Mouse (Mus musculus) embryonic facial prominence, embryonic 13.5 days (tissue): ENCODE results near the gene a. TPM values are rescaled to one million over a fixed set of nuclear protein-coding genes. Genes with fewer than 3 reads are reported as not detected.

Experiments used
- ATAC-seq: fragments of 200-750 bp; cut with Nextera tagmentation; 2 replicates; pipeline ENCODE4 v1.8.0; 2017; ENCODE audit warnings: low read depth; ENCODE audit not compliant: insufficient number of reproducible peaks, insufficient read depth, low FRiP score, low TSS enrichment
- H3K27ac ChIP-seq: fragments of 300-500 bp; sonication (generic); 2 replicates; pipeline ENCODE4 v1.5.1; 2015; ENCODE audit warnings: moderate library complexity, mild to moderate bottlenecking, inconsistent platforms
- H3K27me3 ChIP-seq: fragments of 300-500 bp; sonication (generic); 2 replicates; pipeline ENCODE4 v1.6.1; 2015; ENCODE audit warnings: mild to moderate bottlenecking, inconsistent platforms
- H3K36me3 ChIP-seq: fragments of 300-500 bp; sonication (generic); 2 replicates; pipeline ENCODE4 v1.6.1; 2015; ENCODE audit warnings: mild to moderate bottlenecking, inconsistent platforms
- H3K4me1 ChIP-seq: fragments of 300-500 bp; sonication (generic); 2 replicates; pipeline ENCODE4 v1.6.1; 2015; ENCODE audit warnings: inconsistent platforms
- H3K4me2 ChIP-seq: fragments of 300-500 bp; sonication (generic); 2 replicates; pipeline ENCODE4 v1.6.1; 2015; ENCODE audit warnings: moderate library complexity, mild to moderate bottlenecking, inconsistent platforms
- H3K4me3 ChIP-seq: fragments of 300-500 bp; sonication (generic); 2 replicates; pipeline ENCODE4 v1.5.1; 2015; ENCODE audit warnings: mild to moderate bottlenecking, inconsistent platforms
- H3K9ac ChIP-seq: fragments of 300-500 bp; sonication (generic); 2 replicates; pipeline ENCODE4 v1.6.1; 2015; ENCODE audit warnings: mild to moderate bottlenecking, inconsistent platforms
- H3K9me3 ChIP-seq: fragments of 300-500 bp; sonication (generic); 2 replicates; pipeline ENCODE4 v1.6.1; 2016; ENCODE audit warnings: inconsistent platforms
- WGBS: fragments of 180-500 bp; shearing (Covaris S2); methylation state at CpG from one replicate; pipeline ENCODE4 v1.1.7; 2015; ENCODE audit warnings: mixed read lengths; 5-methylcytosine and 5-hydroxymethylcytosine counted together
- polyA plus RNA-seq: library from polyadenylated mRNA; unstranded; fragments of >200 nt; fragmentation: Nextera tagmentation; extraction: Ambion mirVana; gene quantifications from 2 replicates; pipeline ENCODE4 v1.2.1, GENCODE M21; 2015

a gene
- polyA plus RNA-seq, 1 experiment from 2014 or later = 23.5 TPM

DNA sequence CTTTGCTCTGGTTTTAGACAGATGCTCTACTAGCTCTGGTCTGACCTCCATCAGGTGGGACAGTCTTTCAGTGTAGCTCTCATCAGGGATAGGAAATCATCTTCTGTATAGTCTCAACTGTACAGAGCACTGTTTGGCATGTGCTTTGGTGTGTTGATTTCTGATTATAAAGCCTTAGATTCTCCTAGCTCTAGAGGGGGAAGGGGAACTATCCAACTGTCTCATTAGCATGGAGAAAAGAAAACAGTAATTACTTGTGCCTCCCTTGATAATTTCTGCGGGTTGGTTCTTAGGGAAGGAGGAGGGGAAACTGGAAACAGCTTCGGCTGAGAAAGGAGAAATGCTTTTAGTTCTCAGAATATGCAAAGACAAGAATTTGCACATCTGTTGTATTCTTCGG lies 25.9 kb downstream of the a start:
- H3K27ac ChIP-seq = no peak overlapping the region
- ATAC-seq = no peak

DNA sequence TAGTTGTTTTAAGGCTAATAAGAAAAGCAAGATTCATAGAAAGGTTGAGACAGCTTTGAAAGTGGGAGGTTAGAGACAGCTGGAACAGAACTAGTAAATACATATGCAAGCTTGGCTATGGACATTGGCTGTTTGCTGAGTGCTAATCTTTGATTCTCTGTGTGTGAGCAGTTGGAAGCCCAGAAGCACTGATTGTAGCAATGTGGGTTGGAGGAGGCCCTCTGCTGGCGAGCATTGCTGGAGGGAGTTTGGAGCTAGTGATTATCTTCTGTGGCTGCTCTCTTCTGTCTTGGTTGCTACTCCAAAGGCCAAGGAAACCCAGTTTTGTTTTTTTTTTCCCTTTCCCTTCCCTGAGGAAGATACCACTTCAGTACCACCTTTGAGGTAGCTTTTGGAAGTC lies 26.6 kb downstream of the a start:
- Histone ChIP-seq H3K27ac (no peak overlapping the region), H3K4me1 (peaks cover 30% of the 10 kb centered on the region), H3K4me2 (no peak overlapping the region), H3K36me3 (0 out of 2 replicates have a peak, but pooled peaks cover 4% of the 10 kb centered on the region), H3K4me3 (no peak overlapping the region), H3K9ac (no peak overlapping the region), H3K9me3 (no peaks in the 10 kb centered on the region), H3K27me3 (no peaks in the 10 kb centered on the region)
- 35% methylated on average over 1 of the region's 1 CpGs for whole genome bisulfite sequencing
- ATAC-seq = no peak

More for the DNA sequence above, 25.9 kb downstream of the a start:
- Histone ChIP-seq H3K4me1 (peaks cover 34% of the 10 kb centered on the region), H3K36me3 (0 out of 2 replicates have a peak, but pooled peaks cover 4% of the 10 kb centered on the region), H3K4me2 (no peak overlapping the region), H3K4me3 (no peak overlapping the region), H3K9ac (no peak overlapping the region), H3K9me3 (no peaks in the 10 kb centered on the region), H3K27me3 (no peaks in the 10 kb centered on the region)
- WGBS = 15% methylated on average over 3 of the region's 3 CpGs

DNA sequence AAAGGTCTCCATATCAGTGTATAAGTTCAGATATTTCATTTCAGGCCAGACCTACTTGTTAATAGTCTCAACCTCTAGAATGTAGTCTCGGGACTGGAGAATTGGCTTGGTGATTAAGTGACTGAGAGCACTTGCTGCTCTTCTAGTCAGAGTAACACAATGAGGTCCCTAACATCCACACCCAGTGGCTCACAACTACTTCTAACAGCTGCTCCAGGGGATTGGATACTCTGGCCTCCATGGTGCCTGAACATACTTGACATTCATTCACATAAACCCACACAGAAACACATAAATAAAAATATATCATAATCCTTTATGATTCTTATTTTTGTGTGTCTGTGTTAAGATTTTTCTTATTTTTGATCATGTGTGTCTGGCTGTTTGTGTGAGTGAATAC lies 27.4 kb downstream of the a start:
- Histone ChIP-seq H3K9me3 (no peaks in the 10 kb centered on the region), H3K27ac (no peak overlapping the region), H3K4me1 (peaks cover 30% of the 10 kb centered on the region), H3K9ac (no peak overlapping the region), H3K36me3 (0 out of 2 replicates have a peak, but pooled peaks cover 4% of the 10 kb centered on the region), H3K27me3 (no peaks in the 10 kb centered on the region), H3K4me2 (no peak overlapping the region), H3K4me3 (no peak overlapping the region)
- 76% methylated on average over 1 of the region's 1 CpGs for WGBS
- no peak for ATAC-seq

DNA sequence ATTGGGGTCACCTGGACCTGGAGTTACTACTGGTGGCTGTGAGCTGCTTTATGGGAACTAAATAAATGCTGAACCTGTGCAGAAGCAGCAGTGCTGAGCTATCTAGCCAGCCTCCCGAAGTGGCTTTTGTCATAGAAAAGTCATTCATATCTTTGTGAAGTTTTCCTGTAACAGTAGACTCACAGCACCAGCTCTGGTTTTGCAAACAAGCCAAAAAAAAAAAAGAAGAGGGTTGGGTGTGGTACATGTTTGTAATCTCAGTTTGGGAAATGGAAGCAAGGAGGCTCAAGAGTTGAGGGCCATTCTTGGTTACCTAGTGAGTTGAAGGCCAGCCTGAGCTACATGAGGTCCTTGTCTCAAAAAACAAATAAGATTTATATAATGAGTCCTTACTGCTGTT lies 29.1 kb downstream of the a start:
- Histone ChIP-seq H3K27me3 (no peaks in the 10 kb centered on the region), H3K27ac (no peak overlapping the region), H3K36me3 (0 out of 2 replicates have a peak, but pooled peaks cover 4% of the 10 kb centered on the region), H3K9ac (no peak overlapping the region), H3K4me2 (no peak overlapping the region), H3K4me3 (no peak overlapping the region), H3K4me1 (peaks cover 32% of the 10 kb centered on the region), H3K9me3 (no peaks in the 10 kb centered on the region)
- WGBS = 77% methylated on average over 1 of the region's 1 CpGs
- ATAC-seq = no peak

DNA sequence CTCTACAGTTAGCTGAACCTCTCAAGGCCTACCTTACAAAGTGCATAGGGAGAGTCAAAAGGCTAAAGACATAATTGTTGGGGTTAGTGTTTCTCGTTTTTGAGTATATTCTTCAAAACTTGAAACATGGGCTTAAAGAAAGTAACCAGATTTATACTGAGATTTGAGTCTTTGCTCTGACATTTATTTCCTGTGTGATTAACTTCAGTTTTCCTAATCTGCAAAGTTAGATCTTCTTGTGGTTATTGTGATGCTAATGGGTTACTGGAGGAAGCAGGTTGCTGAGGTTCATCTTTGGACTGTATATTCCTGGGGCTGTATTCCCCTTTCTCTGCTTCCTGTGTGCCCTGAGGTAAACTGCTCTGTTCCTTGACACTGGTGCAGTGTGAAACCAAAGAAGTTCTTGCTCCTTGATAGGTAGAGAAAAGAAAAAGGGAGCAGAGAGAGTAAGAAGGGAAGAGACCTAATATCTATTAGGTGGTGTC lies 34.9 kb downstream of the a start:
- WGBS = 62% methylated on average over 1 of the region's 1 CpGs
- no peak for ATAC-seq
- Histone ChIP-seq H3K4me2 (no peak overlapping the region), H3K27ac (no peak overlapping the region), H3K27me3 (no peaks in the 10 kb centered on the region), H3K4me3 (no peak overlapping the region), H3K36me3 (0 out of 2 replicates have a peak, but pooled peaks cover 4% of the 10 kb centered on the region), H3K9ac (no peak overlapping the region), H3K9me3 (no peaks in the 10 kb centered on the region), H3K4me1 (peaks cover 11% of the 10 kb centered on the region)

DNA sequence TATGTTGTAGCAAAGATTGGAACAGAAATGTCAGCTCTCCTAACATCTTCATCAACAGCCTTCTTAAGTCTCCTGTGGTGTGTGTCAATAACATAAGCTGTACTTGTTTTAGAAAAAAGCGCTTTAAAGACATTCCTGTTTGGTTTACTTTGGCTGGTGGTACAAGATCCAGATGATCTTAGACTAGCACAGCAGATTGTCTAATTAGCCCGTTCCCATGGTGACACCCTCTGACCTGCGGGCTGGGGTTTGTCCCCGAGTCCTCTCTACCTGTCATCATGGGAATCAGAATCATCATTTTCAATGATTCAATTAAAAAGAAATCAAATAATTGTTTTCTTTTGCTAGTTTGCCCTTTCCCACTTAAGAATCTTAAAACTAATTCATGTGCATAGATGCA lies 36.3 kb downstream of the a start:
- no peaks in the 10 kb centered on the region for H3K27me3 ChIP-seq
- no peak overlapping the region for H3K4me2 ChIP-seq
- H3K9me3 ChIP-seq = no peaks in the 10 kb centered on the region
- no peak overlapping the region for H3K27ac ChIP-seq
- no peak overlapping the region for H3K4me3 ChIP-seq
- no peak overlapping the region for H3K9ac ChIP-seq
- 70% methylated on average over 4 of the region's 4 CpGs for WGBS
- peaks cover 11% of the 10 kb centered on the region for H3K4me1 ChIP-seq
- ATAC-seq = no peak
- no peaks in the 10 kb centered on the region for H3K36me3 ChIP-seq

DNA sequence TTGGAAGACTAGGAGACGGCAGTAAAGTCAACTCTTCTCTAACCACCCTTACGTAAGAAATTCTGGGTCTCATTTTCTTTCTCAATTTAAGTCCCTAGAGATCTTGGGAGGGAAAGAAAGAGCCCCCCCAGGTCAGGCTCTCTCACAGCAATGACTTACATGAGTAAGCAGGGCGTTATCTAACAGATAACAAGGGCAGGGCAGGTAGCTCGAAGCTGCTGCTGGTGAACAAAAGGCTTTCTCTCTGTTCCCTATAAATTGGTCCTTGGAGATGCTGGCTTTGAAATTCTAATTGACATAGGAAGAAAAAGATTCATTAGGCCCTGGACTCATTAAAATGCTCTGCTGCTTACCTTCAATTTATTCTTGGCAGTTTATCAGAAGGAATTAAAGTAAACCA lies 41.3 kb downstream of the a start:
- H3K9me3 ChIP-seq = 0 out of 2 replicates have a peak, but pooled peaks cover 3% of the 10 kb centered on the region
- no peak for ATAC-seq
- WGBS = 79% methylated on average over 4 of the region's 4 CpGs

DNA sequence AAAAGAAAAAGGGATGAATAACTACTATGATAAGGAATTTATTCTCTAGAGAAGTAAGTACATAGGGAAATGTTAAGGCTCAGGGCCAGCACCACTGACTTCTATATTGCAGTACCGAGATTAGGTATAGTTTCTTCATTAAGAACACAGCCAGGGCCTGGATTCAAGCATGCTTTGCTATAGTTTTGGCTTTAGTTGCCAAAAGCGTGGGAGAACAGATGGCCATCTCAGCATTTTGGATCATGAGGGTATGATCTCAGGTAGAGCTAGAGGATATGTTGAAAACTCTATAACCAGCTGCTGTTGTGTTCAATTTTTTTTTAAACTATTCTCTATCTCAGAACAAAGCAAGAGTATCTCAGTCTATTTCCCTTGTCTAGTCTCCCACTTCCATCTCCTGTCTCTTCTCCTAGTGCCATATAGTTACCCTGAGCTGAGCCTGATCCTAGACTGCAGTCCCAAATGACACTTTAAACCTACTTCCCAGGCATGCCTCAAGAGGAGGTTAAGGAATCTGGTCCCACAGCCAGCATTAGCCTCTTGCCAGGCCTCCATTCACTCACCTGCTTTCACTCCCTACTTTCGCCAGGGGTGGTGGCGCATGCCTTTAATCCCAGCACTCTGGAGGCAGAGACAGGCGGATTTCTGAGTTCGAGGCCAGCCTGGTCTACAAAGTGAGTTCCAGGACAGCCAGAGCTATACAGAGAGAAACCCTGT lies 43.1 kb downstream of the a start:
- no peak overlapping the region for H3K4me3 ChIP-seq
- no peaks in the 10 kb centered on the region for H3K27me3 ChIP-seq
- H3K9me3 ChIP-seq = peaks cover 7% of the 10 kb centered on the region; the same call in 1 of the 2 replicates
- peaks cover 21% of the 10 kb centered on the region for H3K36me3 ChIP-seq
- no peak for ATAC-seq
- H3K27ac ChIP-seq = no peak overlapping the region
- WGBS = 93% methylated on average over 6 of the region's 6 CpGs
- H3K9ac ChIP-seq = no peak overlapping the region
- peaks cover 9% of the 10 kb centered on the region; the same call in 1 of the 2 replicates for H3K4me1 ChIP-seq
- no peak overlapping the region for H3K4me2 ChIP-seq

More for the DNA sequence above, 41.3 kb downstream of the a start:
- Histone ChIP-seq H3K4me1 (peaks cover 9% of the 10 kb centered on the region; the same call in 1 of the 2 replicates), H3K27me3 (no peaks in the 10 kb centered on the region), H3K36me3 (peaks cover 15% of the 10 kb centered on the region), H3K4me3 (no peak overlapping the region), H3K4me2 (no peak overlapping the region), H3K9ac (no peak overlapping the region), H3K27ac (no peak overlapping the region)

DNA sequence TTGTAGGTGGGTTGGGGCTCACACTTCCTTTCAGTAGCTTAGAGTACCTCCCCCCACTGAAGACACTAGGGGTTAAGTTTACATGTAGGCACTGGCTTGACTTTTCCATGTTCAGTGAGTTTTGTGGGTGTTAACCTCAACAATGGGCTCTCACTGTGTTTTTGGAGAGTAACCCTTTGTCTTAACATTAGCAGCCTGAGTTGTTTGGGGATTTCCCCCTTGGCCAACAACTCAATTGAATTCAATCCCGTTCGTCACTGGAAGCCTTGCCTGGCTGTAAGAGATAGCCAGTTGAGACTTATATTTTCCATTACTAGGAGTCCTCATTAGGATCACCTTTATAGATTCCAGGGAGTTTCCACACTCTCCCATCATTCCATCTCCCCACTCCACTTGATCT lies 45.3 kb downstream of the a start:
- Histone ChIP-seq H3K4me3 (no peak overlapping the region), H3K4me2 (no peak overlapping the region), H3K9ac (no peak overlapping the region), H3K9me3 (peaks cover 12% of the 10 kb centered on the region; the same call in 1 of the 2 replicates), H3K27me3 (no peaks in the 10 kb centered on the region), H3K27ac (no peak overlapping the region), H3K4me1 (peaks cover under 1% of the 10 kb centered on the region; the same call in 1 of the 2 replicates), H3K36me3 (peaks cover 21% of the 10 kb centered on the region)
- ATAC-seq = no peak
- 92% methylated on average over 2 of the region's 2 CpGs for WGBS

DNA sequence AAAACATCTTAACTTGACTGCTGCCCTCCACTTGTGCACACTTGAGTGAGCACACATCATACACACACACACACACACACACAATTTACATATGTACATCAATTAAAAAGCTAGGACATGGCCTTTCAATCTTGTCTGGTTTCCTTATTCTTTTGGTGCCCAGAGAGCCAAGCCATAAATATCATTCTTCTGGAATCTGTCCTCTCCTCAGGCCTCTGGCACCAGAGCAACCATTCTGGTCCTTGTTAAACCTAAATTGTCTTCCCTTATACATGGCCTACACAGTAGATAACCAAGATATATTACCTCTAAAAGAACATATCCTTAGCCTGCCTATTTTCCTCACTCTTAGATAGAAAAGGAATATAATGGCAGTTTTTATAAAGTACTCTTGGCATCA lies 56.9 kb downstream of the a start:
- ATAC-seq = no peak
- Histone ChIP-seq H3K4me1 (no peaks in the 10 kb centered on the region), H3K4me3 (no peak overlapping the region), H3K9ac (no peak overlapping the region), H3K27me3 (no peaks in the 10 kb centered on the region), H3K9me3 (no peaks in the 10 kb centered on the region), H3K27ac (no peak overlapping the region), H3K4me2 (no peak overlapping the region), H3K36me3 (peaks cover 22% of the 10 kb centered on the region)

DNA sequence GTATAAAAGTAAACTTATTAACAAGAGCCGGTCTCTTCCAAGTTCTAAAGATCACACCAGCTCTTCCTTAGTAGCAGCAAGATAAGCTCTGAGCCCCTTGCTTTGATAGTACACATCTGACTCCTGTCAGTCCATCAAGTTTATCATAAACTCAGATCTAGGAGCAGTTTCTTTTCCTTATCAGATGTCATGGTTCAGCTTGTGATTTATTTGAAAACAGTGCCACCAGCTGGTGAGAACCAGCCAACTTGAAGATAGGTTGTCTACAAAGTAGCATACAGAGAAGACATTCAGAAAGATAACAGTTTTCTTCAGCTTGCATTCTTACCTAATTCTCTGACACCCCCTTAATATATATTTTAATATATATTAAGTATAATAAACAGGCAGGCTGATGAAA lies 64.2 kb downstream of the a start:
- 70% methylated on average over 1 of the region's 1 CpGs for WGBS
- no peak overlapping the region for H3K9ac ChIP-seq
- H3K27me3 ChIP-seq = no peaks in the 10 kb centered on the region
- H3K4me1 ChIP-seq = 0 out of 2 replicates have a peak, but pooled peaks cover 4% of the 10 kb centered on the region
- H3K27ac ChIP-seq = no peak overlapping the region
- no peak for ATAC-seq
- no peak overlapping the region for H3K4me3 ChIP-seq
- H3K9me3 ChIP-seq = no peaks in the 10 kb centered on the region
- no peak overlapping the region for H3K4me2 ChIP-seq
- peaks cover 34% of the 10 kb centered on the region for H3K36me3 ChIP-seq

DNA sequence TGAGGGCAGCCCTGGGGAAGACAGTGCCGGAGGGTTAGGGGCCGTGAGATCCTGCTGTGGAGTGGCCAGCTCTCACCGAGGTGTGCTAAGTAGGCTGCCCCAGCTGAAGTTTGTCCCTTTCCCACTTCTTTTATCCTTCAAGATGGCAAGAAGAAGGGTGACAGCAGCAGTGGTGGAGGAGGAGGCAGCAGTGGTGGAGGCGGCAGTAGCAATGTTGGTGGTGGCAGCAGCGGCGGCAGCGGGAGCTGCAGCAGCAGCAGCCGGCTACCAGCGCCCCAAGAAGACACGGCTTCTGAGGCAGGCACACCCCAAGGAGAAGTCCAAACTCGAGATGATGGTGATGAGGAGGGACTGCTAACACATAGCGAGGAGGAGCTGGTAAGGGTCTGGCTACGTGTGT lies 72.5 kb downstream of the a start:
- Histone ChIP-seq H3K27ac (no peak overlapping the region), H3K4me2 (no peak overlapping the region), H3K36me3 (peaks cover 92% of the 10 kb centered on the region), H3K9me3 (no peaks in the 10 kb centered on the region), H3K27me3 (no peaks in the 10 kb centered on the region), H3K9ac (no peak overlapping the region), H3K4me1 (no peaks in the 10 kb centered on the region), H3K4me3 (no peak overlapping the region)
- WGBS = 94% methylated on average over 13 of the region's 13 CpGs
- no peak for ATAC-seq
